Mouse (Mus musculus) central nervous system, embryonic 18 days (tissue): ENCODE measurements around the gene Foxk1. TPM values are rescaled to one million over a fixed set of nuclear protein-coding genes. Genes with fewer than 3 reads are reported as not detected.

ENCODE experiments used
- polyA plus RNA-seq: library from polyadenylated mRNA; depleted of rRNA; stranded (reverse); fragments of >200 nt; gene quantifications from 2 replicates; pipeline ENCODE4 v1.2.3, GENCODE M21; 2012; rRNA removed

Foxk1 gene
- polyA plus RNA-seq, result 11.4 and 11.9 TPM in 2 replicates

DNA sequence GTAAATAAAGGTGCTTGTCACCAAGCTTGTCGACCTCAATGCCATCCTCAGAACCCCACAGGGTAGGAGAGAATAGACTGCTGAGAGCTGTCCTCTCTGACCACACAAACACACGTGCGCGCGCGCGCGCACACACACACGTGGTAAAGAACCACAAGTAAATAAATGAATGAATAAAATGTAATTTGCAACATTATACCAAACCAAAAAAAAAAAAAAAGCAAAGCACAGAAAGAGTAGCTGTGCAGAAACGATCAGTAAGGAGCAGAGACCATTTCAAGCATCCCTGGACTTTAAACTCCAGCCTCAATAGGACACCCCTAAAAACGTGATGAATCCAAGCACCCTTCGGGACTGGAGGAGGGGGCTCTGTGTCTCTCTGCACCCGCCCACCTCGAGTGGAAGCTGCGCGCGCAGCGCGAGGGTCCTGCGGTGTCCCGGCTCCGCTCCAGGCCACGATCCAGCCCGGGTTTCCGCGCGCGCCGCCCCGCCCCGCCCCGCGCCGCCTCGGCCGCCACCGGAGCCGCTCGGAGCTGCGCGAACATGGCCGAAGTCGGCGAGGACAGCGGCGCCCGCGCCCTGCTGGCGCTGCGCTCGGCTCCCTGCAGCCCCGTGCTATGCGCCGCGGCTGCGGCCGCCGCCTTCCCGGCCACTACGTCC is at the start of gene Foxk1:
Foxk1 (plus strand) TSS at position 517 of the 660 bp plus-strand sequence.

GRCm38 (mm10) chr5:142463461-142464454 is 62.5 kb downstream of the Foxk1 start, which contains the start of gene Ap5z1:
Ap5z1 (plus strand) TSS chr5:142463944.

Other genes starting within 250 kb of the Foxk1 start
- 21.9 and 23.1 TPM in 2 replicates for gene Ap5z1, start 62.4 kb downstream of the Foxk1 start, polyA plus RNA-seq
- gene Papolb, start 128.6 kb downstream of the Foxk1 start, polyA plus RNA-seq, result 0.41 and 0.57 TPM in 2 replicates
- gene Radil, start 149.6 kb downstream of the Foxk1 start, polyA plus RNA-seq, result 25.4 and 27.2 TPM in 2 replicates
- gene Mmd2, start 207.3 kb downstream of the Foxk1 start, polyA plus RNA-seq, result 51.9 and 52.0 TPM in 2 replicates
- gene Wipi2, start 226.2 kb downstream of the Foxk1 start, polyA plus RNA-seq, result 45.6 and 46.2 TPM in 2 replicates